Mouse (Mus musculus): Measurements from ENCODE around the gene Galnt17. TPM values are rescaled to one million over a fixed set of nuclear protein-coding genes. Genes with fewer than 3 reads are reported as not detected.

The Galnt17 gene
- polyA plus RNA-seq, 1 experiment from 2014 or later = 5.8 TPM

DNA sequence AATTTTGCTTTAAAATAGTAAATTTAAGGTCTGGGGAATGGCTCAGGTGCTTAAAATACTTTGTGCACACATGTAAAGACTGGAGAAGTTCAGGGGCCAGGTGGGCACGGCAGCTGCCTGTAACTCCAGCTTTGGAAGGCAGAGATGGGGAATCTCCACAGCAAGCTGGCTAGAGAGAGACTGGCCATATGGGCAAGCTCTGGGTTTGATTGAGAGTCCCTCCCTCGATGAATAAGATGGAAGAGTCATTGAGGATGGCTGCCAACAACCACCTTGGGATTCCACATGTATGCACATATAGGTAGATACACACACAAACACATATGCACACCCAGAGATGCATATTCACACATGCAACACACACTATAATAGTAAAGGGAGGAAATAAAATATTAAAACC, 42.0 kb downstream of the Galnt17 start:
- H3K27ac ChIP-seq (replicated peaks; ENCODE audit: low read depth, low read length) = no peak overlapping the region
- H3K4me1 ChIP-seq (ENCODE audit: control insufficient read depth, insufficient read depth, low read length) = no peaks in the 10 kb centered on the region
- H3K36me3 ChIP-seq (ENCODE audit: control insufficient read depth, insufficient read depth, low read length) = no peaks in the 10 kb centered on the region
- H3K27me3 ChIP-seq (ENCODE audit: control insufficient read depth, insufficient read depth, low read length) = no peaks in the 10 kb centered on the region
- DNase-seq = no peak
- no peak overlapping the region for H3K4me3 ChIP-seq (replicated peaks; ENCODE audit: low read depth, low read length)
- WGBS = 79% methylated on average over 2 of the region's 2 CpGs
- no peak overlapping the region for H3K9ac ChIP-seq (replicated peaks; ENCODE audit: low read length)
- no peaks in the 10 kb centered on the region for H3K9me3 ChIP-seq (ENCODE audit: control insufficient read depth, low read length)
- H3K4me2 ChIP-seq (ENCODE audit: low read length) = no peak overlapping the region
- no peak for ATAC-seq (ENCODE audit: low FRiP score, low TSS enrichment)

DNA sequence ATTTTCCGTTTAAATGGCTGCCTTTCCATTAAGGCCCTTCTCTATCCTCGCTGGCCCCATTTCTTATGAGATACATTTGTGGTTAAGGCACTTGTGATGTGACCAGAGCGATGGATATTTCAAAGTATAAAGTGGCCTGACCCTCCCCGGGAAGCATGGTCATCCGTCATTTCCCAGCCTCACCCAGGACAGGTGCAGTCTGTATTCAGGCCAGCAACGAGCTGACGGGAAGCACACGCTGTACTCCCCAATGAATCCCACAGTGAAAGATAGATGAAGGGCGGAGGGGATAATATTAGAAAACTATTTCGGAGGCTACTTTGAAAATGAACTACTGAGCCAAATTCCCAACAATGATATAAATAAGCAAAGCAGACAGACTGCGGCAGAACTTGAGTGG, 44.2 kb downstream of the Galnt17 start:
- Histone ChIP-seq H3K4me3 (replicated peaks; ENCODE audit: low read depth, low read length) (no peak overlapping the region), H3K4me1 (ENCODE audit: control insufficient read depth, insufficient read depth, low read length) (no peaks in the 10 kb centered on the region), H3K9ac (replicated peaks; ENCODE audit: low read length) (no peak overlapping the region), H3K27ac (replicated peaks; ENCODE audit: low read depth, low read length) (no peak overlapping the region), H3K9me3 (ENCODE audit: control insufficient read depth, low read length) (peaks cover 4% of the 10 kb centered on the region; the same call in 1 of the 2 replicates), H3K4me2 (ENCODE audit: low read length) (no peak overlapping the region), H3K36me3 (ENCODE audit: control insufficient read depth, insufficient read depth, low read length) (no peaks in the 10 kb centered on the region), H3K27me3 (ENCODE audit: control insufficient read depth, insufficient read depth, low read length) (no peaks in the 10 kb centered on the region)
- DNase-seq = no peak
- no peak for ATAC-seq (ENCODE audit: low FRiP score, low TSS enrichment)
- 91% methylated on average over 11 of the region's 11 CpGs for WGBS

DNA sequence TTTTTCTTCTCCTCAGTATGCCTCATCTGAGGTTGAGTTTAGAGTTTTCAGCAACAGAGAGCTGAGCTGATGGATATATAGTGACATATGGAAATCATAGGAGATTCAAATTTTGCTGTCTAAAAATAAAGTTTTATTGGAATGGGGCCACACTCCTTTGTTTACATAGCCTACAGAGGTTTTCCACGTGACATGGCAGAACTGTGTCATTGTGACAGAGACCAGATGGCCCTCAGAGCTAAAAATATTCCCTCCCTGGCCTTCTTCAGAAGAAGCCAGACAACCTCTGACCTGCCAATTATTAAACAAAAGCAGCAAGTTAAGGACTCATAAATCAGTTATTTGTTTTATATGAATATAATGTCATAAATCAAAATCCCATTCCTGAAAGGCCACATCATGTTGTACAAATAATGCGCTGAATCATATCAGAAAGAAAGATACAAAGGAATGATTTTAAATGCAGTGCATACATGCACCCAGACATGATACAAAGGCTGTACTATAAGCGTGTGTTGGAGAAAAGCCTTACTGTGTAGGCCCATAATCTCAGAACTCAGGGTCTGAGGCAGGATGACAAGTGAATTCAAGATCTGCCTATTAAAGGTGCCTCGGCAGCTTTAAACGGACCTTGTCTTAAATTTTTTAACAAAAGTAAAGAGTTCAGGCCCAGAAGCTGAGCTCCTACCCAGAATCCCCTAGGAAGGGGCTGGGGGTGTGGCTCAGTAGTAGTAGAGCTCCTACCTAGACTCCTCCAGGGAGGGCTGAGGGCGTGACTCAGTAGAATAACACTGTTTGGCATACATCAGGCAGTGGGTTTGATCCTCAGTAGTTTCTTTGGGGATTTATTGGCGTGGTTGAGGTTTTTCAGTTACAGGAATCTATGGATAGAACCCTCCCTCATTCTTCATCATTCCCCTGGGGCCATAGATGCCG, 57.3 kb downstream of the Galnt17 start:
- no peak for DNase-seq
- Histone ChIP-seq H3K4me1 (ENCODE audit: control insufficient read depth, insufficient read depth, low read length) (no peaks in the 10 kb centered on the region), H3K4me3 (replicated peaks; ENCODE audit: low read depth, low read length) (no peak overlapping the region), H3K27ac (replicated peaks; ENCODE audit: low read depth, low read length) (no peak overlapping the region), H3K4me2 (ENCODE audit: low read length) (no peak overlapping the region), H3K9me3 (ENCODE audit: control insufficient read depth, low read length) (no peaks in the 10 kb centered on the region), H3K36me3 (ENCODE audit: control insufficient read depth, insufficient read depth, low read length) (no peaks in the 10 kb centered on the region), H3K9ac (replicated peaks; ENCODE audit: low read length) (no peak overlapping the region), H3K27me3 (ENCODE audit: control insufficient read depth, insufficient read depth, low read length) (no peaks in the 10 kb centered on the region)
- ATAC-seq (ENCODE audit: low FRiP score, low TSS enrichment) = no peak
- 80% methylated on average over 8 of the region's 8 CpGs for WGBS

DNA sequence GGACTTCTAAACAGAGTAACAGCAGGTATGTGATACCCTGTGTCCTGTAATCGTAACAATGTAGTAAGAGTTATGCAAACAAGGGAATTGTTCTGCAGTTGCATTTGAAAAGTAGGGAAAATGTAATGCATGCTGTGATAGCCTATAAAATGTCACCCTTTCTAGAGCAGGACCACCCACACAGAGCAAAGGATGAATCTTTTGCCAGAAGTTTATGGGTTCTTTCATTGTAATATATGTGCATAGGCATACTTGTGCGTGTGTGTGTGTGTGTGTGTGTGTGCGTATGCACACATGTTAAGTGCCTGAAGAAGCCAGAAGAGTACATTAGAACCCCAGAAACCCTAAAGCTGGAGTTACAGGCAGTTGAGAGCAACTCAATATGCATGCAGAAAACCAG, 59.9 kb downstream of the Galnt17 start:
- Histone ChIP-seq H3K9ac (replicated peaks; ENCODE audit: low read length) (no peak overlapping the region), H3K4me3 (replicated peaks; ENCODE audit: low read depth, low read length) (no peak overlapping the region), H3K27ac (replicated peaks; ENCODE audit: low read depth, low read length) (no peak overlapping the region), H3K4me2 (ENCODE audit: low read length) (no peak overlapping the region), H3K36me3 (ENCODE audit: control insufficient read depth, insufficient read depth, low read length) (no peaks in the 10 kb centered on the region), H3K4me1 (ENCODE audit: control insufficient read depth, insufficient read depth, low read length) (no peaks in the 10 kb centered on the region), H3K9me3 (ENCODE audit: control insufficient read depth, low read length) (no peaks in the 10 kb centered on the region), H3K27me3 (ENCODE audit: control insufficient read depth, insufficient read depth, low read length) (no peaks in the 10 kb centered on the region)
- DNase-seq (no peak), ATAC-seq (ENCODE audit: low FRiP score, low TSS enrichment) (no peak)
- 93% methylated on average over 3 of the region's 3 CpGs for WGBS

DNA sequence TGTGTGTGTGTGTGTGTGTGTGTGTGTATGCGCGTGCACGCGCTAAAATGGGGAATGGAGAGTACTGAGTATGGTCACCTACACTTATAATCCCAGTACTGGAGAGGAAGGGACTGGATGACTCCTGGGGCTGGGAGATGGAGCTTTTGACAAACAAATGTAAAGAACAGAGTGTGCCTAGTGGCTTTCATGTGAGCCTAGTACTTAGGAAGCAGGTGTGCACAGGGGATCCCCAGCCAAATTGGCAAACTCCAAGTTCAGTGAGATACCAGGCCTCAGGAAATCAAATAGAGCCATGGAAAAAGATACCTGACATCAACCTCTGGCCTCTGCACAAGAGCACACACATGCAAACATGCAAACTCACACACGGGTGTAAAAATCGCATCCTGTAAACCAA, 61.7 kb downstream of the Galnt17 start:
- DNase-seq (no peak), ATAC-seq (ENCODE audit: low FRiP score, low TSS enrichment) (no peak)
- 97% methylated on average over 6 of the region's 6 CpGs for WGBS
- no peaks in the 10 kb centered on the region for H3K4me1 ChIP-seq (ENCODE audit: control insufficient read depth, insufficient read depth, low read length)
- H3K9ac ChIP-seq (replicated peaks; ENCODE audit: low read length) = no peak overlapping the region
- no peak overlapping the region for H3K27ac ChIP-seq (replicated peaks; ENCODE audit: low read depth, low read length)
- no peaks in the 10 kb centered on the region for H3K36me3 ChIP-seq (ENCODE audit: control insufficient read depth, insufficient read depth, low read length)
- H3K4me2 ChIP-seq (ENCODE audit: low read length) = no peak overlapping the region
- no peaks in the 10 kb centered on the region for H3K27me3 ChIP-seq (ENCODE audit: control insufficient read depth, insufficient read depth, low read length)
- H3K4me3 ChIP-seq (replicated peaks; ENCODE audit: low read depth, low read length) = no peak overlapping the region
- no peaks in the 10 kb centered on the region for H3K9me3 ChIP-seq (ENCODE audit: control insufficient read depth, low read length)

DNA sequence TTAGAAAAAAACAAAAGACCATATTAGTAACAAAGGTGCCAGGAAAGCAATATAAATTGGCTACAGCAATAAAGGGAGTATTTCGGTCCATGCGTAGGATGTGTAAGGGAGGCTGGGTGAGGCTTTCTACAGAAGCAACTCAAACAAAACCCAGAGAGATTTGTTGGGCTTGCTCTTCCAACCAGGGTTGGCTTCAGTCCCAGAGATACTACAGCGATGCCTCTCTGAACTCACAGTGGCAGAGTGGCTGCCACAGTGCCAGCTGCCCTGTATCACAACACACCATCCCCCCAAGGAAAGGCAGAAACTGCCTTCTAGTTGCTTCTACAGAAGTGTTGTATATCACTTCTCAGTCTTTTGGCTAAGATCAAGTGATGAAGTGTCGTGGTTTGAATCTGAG, 66.6 kb downstream of the Galnt17 start:
- 91% methylated on average over 4 of the region's 4 CpGs for WGBS
- Histone ChIP-seq H3K9me3 (ENCODE audit: control insufficient read depth, low read length) (no peaks in the 10 kb centered on the region), H3K27me3 (ENCODE audit: control insufficient read depth, insufficient read depth, low read length) (no peaks in the 10 kb centered on the region), H3K4me1 (ENCODE audit: control insufficient read depth, insufficient read depth, low read length) (no peaks in the 10 kb centered on the region), H3K4me3 (replicated peaks; ENCODE audit: low read depth, low read length) (no peak overlapping the region), H3K4me2 (ENCODE audit: low read length) (no peak overlapping the region), H3K9ac (replicated peaks; ENCODE audit: low read length) (no peak overlapping the region), H3K36me3 (ENCODE audit: control insufficient read depth, insufficient read depth, low read length) (no peaks in the 10 kb centered on the region), H3K27ac (replicated peaks; ENCODE audit: low read depth, low read length) (no peak overlapping the region)
- no peak for DNase-seq
- no peak for ATAC-seq (ENCODE audit: low FRiP score, low TSS enrichment)

DNA sequence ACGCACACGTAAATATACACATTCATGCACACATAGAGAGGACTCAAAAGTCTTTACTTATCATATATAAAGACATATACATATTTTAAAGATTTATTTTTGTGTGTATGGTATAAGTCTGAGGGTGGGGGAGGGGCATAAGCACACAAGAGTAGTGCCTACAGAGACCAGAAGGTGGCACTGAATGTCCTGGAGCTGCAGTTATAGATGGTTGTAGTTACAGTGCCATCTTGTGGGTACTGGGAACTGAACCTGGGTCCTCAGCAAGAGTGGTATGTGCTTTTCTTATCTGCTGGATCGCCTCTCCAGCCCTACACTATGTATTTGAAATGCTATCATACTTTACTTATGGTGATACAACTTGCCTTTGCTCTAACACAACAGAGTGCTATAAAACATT, 68.5 kb downstream of the Galnt17 start:
- H3K4me3 ChIP-seq (replicated peaks; ENCODE audit: low read depth, low read length) = no peak overlapping the region
- no peak overlapping the region for H3K4me2 ChIP-seq (ENCODE audit: low read length)
- H3K9me3 ChIP-seq (ENCODE audit: control insufficient read depth, low read length) = no peaks in the 10 kb centered on the region
- no peaks in the 10 kb centered on the region for H3K27me3 ChIP-seq (ENCODE audit: control insufficient read depth, insufficient read depth, low read length)
- no peak for ATAC-seq (ENCODE audit: low FRiP score, low TSS enrichment)
- no peak for DNase-seq
- no peaks in the 10 kb centered on the region for H3K4me1 ChIP-seq (ENCODE audit: control insufficient read depth, insufficient read depth, low read length)
- WGBS = 90% methylated on average over 3 of the region's 3 CpGs
- no peak overlapping the region for H3K9ac ChIP-seq (replicated peaks; ENCODE audit: low read length)
- no peak overlapping the region for H3K27ac ChIP-seq (replicated peaks; ENCODE audit: low read depth, low read length)
- no peaks in the 10 kb centered on the region for H3K36me3 ChIP-seq (ENCODE audit: control insufficient read depth, insufficient read depth, low read length)

DNA sequence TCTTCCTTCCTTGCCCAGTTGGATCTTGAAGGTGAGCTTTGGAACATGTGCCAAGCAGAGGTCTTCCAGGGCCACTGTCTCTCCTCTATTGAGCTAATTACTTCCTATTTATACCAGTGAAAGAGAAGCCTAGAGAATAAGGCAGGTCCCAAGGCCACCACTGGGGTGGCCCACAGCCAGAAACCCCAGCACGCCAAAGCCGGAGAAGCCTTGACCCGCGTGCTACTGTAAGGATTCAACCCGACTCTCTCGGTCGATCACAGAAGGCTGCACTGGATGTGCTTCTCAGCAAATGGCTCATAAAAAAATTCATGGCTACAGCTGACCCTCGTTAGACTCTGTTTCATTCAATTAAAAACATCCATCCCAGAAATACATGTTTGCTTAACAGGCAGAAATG, 71.4 kb downstream of the Galnt17 start:
- Histone ChIP-seq H3K27me3 (ENCODE audit: control insufficient read depth, insufficient read depth, low read length) (no peaks in the 10 kb centered on the region), H3K36me3 (ENCODE audit: control insufficient read depth, insufficient read depth, low read length) (no peaks in the 10 kb centered on the region), H3K4me3 (replicated peaks; ENCODE audit: low read depth, low read length) (no peak overlapping the region), H3K9ac (replicated peaks; ENCODE audit: low read length) (no peak overlapping the region), H3K4me2 (ENCODE audit: low read length) (no peak overlapping the region), H3K27ac (replicated peaks; ENCODE audit: low read depth, low read length) (no peak overlapping the region), H3K9me3 (ENCODE audit: control insufficient read depth, low read length) (no peaks in the 10 kb centered on the region), H3K4me1 (ENCODE audit: control insufficient read depth, insufficient read depth, low read length) (no peaks in the 10 kb centered on the region)
- WGBS = 91% methylated on average over 8 of the region's 8 CpGs
- DNase-seq (no peak), ATAC-seq (ENCODE audit: low FRiP score, low TSS enrichment) (no peak)

DNA sequence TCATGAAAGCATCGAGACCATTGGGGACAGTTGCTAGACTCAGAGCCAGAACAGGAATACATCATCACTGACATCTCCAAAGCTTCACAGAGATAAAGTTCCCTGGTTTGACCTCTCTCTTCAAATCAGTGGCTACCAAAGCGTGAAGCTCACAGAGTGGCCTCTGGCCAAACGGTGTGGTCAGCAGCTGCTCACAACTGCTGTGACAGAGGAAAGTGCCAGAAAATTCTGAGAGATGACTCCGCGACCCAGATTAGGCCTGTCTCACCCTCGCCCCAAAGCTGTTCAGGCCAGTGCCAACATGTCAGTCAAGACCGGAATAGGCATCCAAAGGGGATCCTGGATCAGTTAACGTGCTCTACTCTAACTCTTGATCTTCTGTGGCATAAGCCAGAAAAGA, 74.5 kb downstream of the Galnt17 start:
- no peak overlapping the region for H3K4me3 ChIP-seq (replicated peaks; ENCODE audit: low read depth, low read length)
- no peak overlapping the region for H3K9ac ChIP-seq (replicated peaks; ENCODE audit: low read length)
- no peaks in the 10 kb centered on the region for H3K9me3 ChIP-seq (ENCODE audit: control insufficient read depth, low read length)
- no peak for ATAC-seq (ENCODE audit: low FRiP score, low TSS enrichment)
- no peaks in the 10 kb centered on the region for H3K36me3 ChIP-seq (ENCODE audit: control insufficient read depth, insufficient read depth, low read length)
- no peak overlapping the region for H3K4me2 ChIP-seq (ENCODE audit: low read length)
- H3K27me3 ChIP-seq (ENCODE audit: control insufficient read depth, insufficient read depth, low read length) = no peaks in the 10 kb centered on the region
- WGBS = 94% methylated on average over 8 of the region's 8 CpGs
- H3K27ac ChIP-seq (replicated peaks; ENCODE audit: low read depth, low read length) = no peak overlapping the region
- DNase-seq = no peak
- H3K4me1 ChIP-seq (ENCODE audit: control insufficient read depth, insufficient read depth, low read length) = no peaks in the 10 kb centered on the region
